24 mouse cellular contexts compared by ENCODE assay signal in the genomic region with DNA sequence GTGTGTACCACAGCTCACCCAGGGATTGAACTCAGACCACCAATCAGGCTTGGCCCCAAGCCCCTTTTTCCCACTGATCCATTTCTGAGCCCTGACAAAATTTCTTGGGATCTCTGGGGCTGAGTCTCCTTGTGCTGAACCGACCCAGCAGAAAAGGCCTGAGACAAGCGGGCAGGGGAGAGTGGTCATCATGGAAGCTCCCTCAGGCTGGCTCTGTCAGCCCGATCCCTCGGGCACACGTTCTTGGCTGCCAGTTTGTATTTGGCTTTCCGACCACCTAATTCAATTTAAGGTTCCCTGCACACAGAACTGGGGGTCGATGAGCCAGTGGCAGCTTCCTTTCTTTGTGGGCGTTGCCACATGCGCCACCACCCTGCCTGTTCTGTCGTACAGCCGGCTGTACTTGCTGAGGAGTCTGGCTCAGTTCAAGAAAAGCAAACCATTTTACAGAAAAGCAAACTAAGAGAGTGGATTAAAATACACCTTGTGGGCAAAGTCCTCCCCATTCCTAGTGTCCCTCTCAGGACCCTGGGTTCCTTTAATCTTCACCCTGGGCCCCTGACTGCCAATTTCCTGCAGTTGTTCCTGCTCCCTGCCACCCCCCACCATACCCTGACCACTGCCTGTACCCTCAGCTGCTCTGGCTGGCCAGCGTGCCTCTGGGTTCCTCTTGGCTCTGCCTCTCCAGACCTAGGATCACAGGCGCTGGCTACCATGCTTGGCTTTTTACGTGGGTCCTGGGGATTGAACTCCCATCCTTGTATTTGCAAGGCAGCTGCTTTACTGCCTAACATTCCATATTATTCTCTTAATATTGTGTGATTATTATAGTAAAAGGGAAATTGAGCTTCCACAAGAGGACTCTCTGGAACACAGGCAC. TPM values are rescaled to one million over a fixed set of nuclear protein-coding genes. Genes with fewer than 3 reads are reported as not detected.
DNase-seq lines count a peak whose midpoint lies in the region; ATAC-seq and TF ChIP-seq lines count a peak whose summit lies in the region.
"Had no signal": no experiment of that assay in that cellular context is flagged by ENCODE, and none has a peak within 500 bp of the region (broad histone marks: within the 10 kb centered on the region; RNA-seq: fewer than 3 reads in every experiment).

No protein-coding gene starts in this region.

- H3K4me2 ChIP-seq in hindbrain, embryonic 12.5 days (replicated peaks): no peak overlapping the region
- no peak overlapping the region for H3K4me2 ChIP-seq in midbrain, embryonic 15.5 days
- H3K4me2 ChIP-seq: hindbrain, embryonic 13.5 days; neural tube, embryonic 12.5 days had no signal

- no peaks in the 10 kb centered on the region for H3K27me3 ChIP-seq in hindbrain, embryonic 10.5 days (ENCODE audit: insufficient read depth, poor library complexity, severe bottlenecking)
- H3K27me3 ChIP-seq in hindbrain, embryonic 12.5 days: no peaks in the 10 kb centered on the region
- no peaks in the 10 kb centered on the region for H3K27me3 ChIP-seq in midbrain, embryonic 10.5 days (ENCODE audit: low read depth, poor library complexity, severe bottlenecking)
- H3K27me3 ChIP-seq in midbrain, embryonic 15.5 days (replicated peaks): no peaks in the 10 kb centered on the region
- H3K27me3 ChIP-seq in embryonic facial prominence, embryonic 10.5 days (replicated peaks; ENCODE audit: low read depth, poor library complexity, severe bottlenecking): no peaks in the 10 kb centered on the region
- H3K27me3 ChIP-seq: hindbrain, embryonic 13.5 days; neural tube, embryonic 12.5 days had no signal

- peak overlapping the region; percentile 6; the same call in 1 of the 2 replicates for H3K27ac ChIP-seq in hindbrain, embryonic 10.5 days
- H3K27ac ChIP-seq in hindbrain, embryonic 12.5 days: no peak overlapping the region
- H3K27ac ChIP-seq in midbrain, embryonic 10.5 days (replicated peaks): peak overlapping the region; percentile 70
- no peak overlapping the region for H3K27ac ChIP-seq in midbrain, embryonic 15.5 days
- peak overlapping the region; percentile 44 for H3K27ac ChIP-seq in embryonic facial prominence, embryonic 10.5 days (replicated peaks)
- peak overlapping the region; percentile 77 for H3K27ac ChIP-seq in layer of hippocampus, adult 2 months
- H3K27ac ChIP-seq: kidney, postnatal 0 days; neural tube, embryonic 12.5 days had no signal

- H3K36me3 ChIP-seq in hindbrain, embryonic 10.5 days: peaks cover 41% of the 10 kb centered on the region
- peaks cover 25% of the 10 kb centered on the region for H3K36me3 ChIP-seq in hindbrain, embryonic 12.5 days
- H3K36me3 ChIP-seq in midbrain, embryonic 10.5 days: peaks cover 40% of the 10 kb centered on the region
- peaks cover 8% of the 10 kb centered on the region for H3K36me3 ChIP-seq in midbrain, embryonic 15.5 days (replicated peaks)
- peaks cover 37% of the 10 kb centered on the region for H3K36me3 ChIP-seq in embryonic facial prominence, embryonic 10.5 days (replicated peaks)

- no peak for TF ChIP-seq CTCF in layer of hippocampus, adult 2 months (conservative IDR thresholded peaks at IDR 0.05)

- peaks cover 24% of the 10 kb centered on the region for H3K4me1 ChIP-seq in hindbrain, embryonic 10.5 days (replicated peaks)
- peaks cover 13% of the 10 kb centered on the region for H3K4me1 ChIP-seq in hindbrain, embryonic 12.5 days
- peaks cover 16% of the 10 kb centered on the region for H3K4me1 ChIP-seq in midbrain, embryonic 10.5 days
- H3K4me1 ChIP-seq in midbrain, embryonic 15.5 days: no peaks in the 10 kb centered on the region
- H3K4me1 ChIP-seq in embryonic facial prominence, embryonic 10.5 days: peaks cover 16% of the 10 kb centered on the region

- no peak for ATAC-seq in hindbrain, embryonic 12.5 days (ENCODE audit: low FRiP score)
- no peak for ATAC-seq in midbrain, embryonic 15.5 days (replicated peaks)
- no peak for ATAC-seq in granulocyte monocyte progenitor cell, adult 5-6 weeks (replicated peaks; ENCODE audit: poor library complexity, severe bottlenecking)
- ATAC-seq: forebrain, embryonic 14.5 days; lung, postnatal 0 days had no signal

- no peak for DNase-seq in hindbrain, embryonic 10.5 days (ENCODE audit: low spot score)
- no peak for DNase-seq in midbrain, embryonic 10.5 days (ENCODE audit: low spot score)
- no peak for DNase-seq in embryonic facial prominence, embryonic 10.5 days (ENCODE audit: low spot score)
- DNase-seq in layer of hippocampus, adult 2 months (ENCODE audit: low spot score in 2 of 2): peak; percentile 38 to 50
- DNase-seq: adrenal gland, postnatal 25 days; B cell, adult 2 months; cerebellum, adult 18-20 months; cerebellum, postnatal 36 days; gastrocnemius, postnatal 25 days; liver; thymus, postnatal 36 days had no signal

- no peak overlapping the region for H3K4me3 ChIP-seq in hindbrain, embryonic 10.5 days
- no peak overlapping the region for H3K4me3 ChIP-seq in hindbrain, embryonic 12.5 days
- H3K4me3 ChIP-seq in midbrain, embryonic 10.5 days: no peak overlapping the region
- H3K4me3 ChIP-seq in midbrain, embryonic 15.5 days: no peak overlapping the region
- H3K4me3 ChIP-seq in embryonic facial prominence, embryonic 10.5 days: no peak overlapping the region
- H3K4me3 ChIP-seq in layer of hippocampus, adult 2 months: no peak overlapping the region
- H3K4me3 ChIP-seq: hindbrain, embryonic 13.5 days; neural tube, embryonic 12.5 days had no signal

- no peaks in the 10 kb centered on the region for H3K9me3 ChIP-seq in hindbrain, embryonic 10.5 days
- no peaks in the 10 kb centered on the region for H3K9me3 ChIP-seq in hindbrain, embryonic 12.5 days (replicated peaks)
- no peaks in the 10 kb centered on the region for H3K9me3 ChIP-seq in midbrain, embryonic 10.5 days (replicated peaks)
- no peaks in the 10 kb centered on the region for H3K9me3 ChIP-seq in midbrain, embryonic 15.5 days
- no peaks in the 10 kb centered on the region for H3K9me3 ChIP-seq in embryonic facial prominence, embryonic 10.5 days
- H3K9me3 ChIP-seq: hindbrain, embryonic 13.5 days; neural tube, embryonic 12.5 days had no signal

- 70% methylated on average over 14 of the region's 14 CpGs for WGBS in hindbrain, embryonic 10.5 days
- 61% methylated on average over 14 of the region's 14 CpGs for WGBS in hindbrain, embryonic 12.5 days
- 68% methylated on average over 14 of the region's 14 CpGs for WGBS in midbrain, embryonic 10.5 days
- 58% methylated on average over 14 of the region's 14 CpGs for WGBS in midbrain, embryonic 15.5 days
- 67% methylated on average over 14 of the region's 14 CpGs for WGBS in embryonic facial prominence, embryonic 10.5 days

- no peak overlapping the region for H3K9ac ChIP-seq in hindbrain, embryonic 12.5 days
- no peak overlapping the region for H3K9ac ChIP-seq in midbrain, embryonic 15.5 days
- H3K9ac ChIP-seq: hindbrain, embryonic 13.5 days; neural tube, embryonic 12.5 days had no signal

RNA-seq across cellular contexts. Expression of a gene that starts 8.9 kb away (rescaled TPM):
- not detected in 2 replicates for polyA plus RNA-seq in hindbrain, embryonic 10.5 days (2016; fragmentation: Nextera tagmentation; extraction: Ambion mirVana)
- polyA plus RNA-seq in hindbrain, embryonic 12.5 days (2016; fragmentation: Nextera tagmentation; extraction: Ambion mirVana): not detected in 2 replicates
- not detected in 2 replicates for polyA plus RNA-seq in midbrain, embryonic 10.5 days (2016; fragmentation: Nextera tagmentation; extraction: Ambion mirVana)
- 0.36 and 0.43 TPM in 2 replicates for polyA plus RNA-seq in midbrain, embryonic 15.5 days (2015; fragmentation: Nextera tagmentation; extraction: Ambion mirVana)
- not detected in 2 replicates for polyA plus RNA-seq in embryonic facial prominence, embryonic 10.5 days (2016; fragmentation: Nextera tagmentation; extraction: Ambion mirVana)
- not detected for total RNA-seq in layer of hippocampus, adult 2 months (2021)
- not detected in 2 replicates for total RNA-seq in granulocyte monocyte progenitor cell, adult 5-6 weeks (2014; fragmentation: Nextera tagmentation)
- not detected in 2 replicates for total RNA-seq in granulocyte monocyte progenitor cell, adult 5-6 weeks (2017)
- total RNA-seq: gastrocnemius, postnatal 25 days; layer of hippocampus, postnatal 14 days; left cerebral cortex, postnatal 14 days had no signal
- polyA plus RNA-seq: forebrain, embryonic 14.5 days; hindbrain, embryonic 13.5 days; lung, postnatal 0 days; neural tube, embryonic 12.5 days had no signal

RNA-seq across cellular contexts. Expression of a gene that starts 23.6 kb away (rescaled TPM):
- polyA plus RNA-seq in hindbrain, embryonic 10.5 days (2016; fragmentation: Nextera tagmentation; extraction: Ambion mirVana): 25.5 and 27.0 TPM in 2 replicates
- polyA plus RNA-seq in hindbrain, embryonic 12.5 days (2016; fragmentation: Nextera tagmentation; extraction: Ambion mirVana): 23.6 and 25.6 TPM in 2 replicates
- polyA plus RNA-seq in midbrain, embryonic 10.5 days (2016; fragmentation: Nextera tagmentation; extraction: Ambion mirVana): 24.4 and 28.8 TPM in 2 replicates
- 20.7 and 21.4 TPM in 2 replicates for polyA plus RNA-seq in midbrain, embryonic 15.5 days (2015; fragmentation: Nextera tagmentation; extraction: Ambion mirVana)
- polyA plus RNA-seq in embryonic facial prominence, embryonic 10.5 days (2016; fragmentation: Nextera tagmentation; extraction: Ambion mirVana): 21.2 and 23.1 TPM in 2 replicates
- total RNA-seq in layer of hippocampus, adult 2 months (2021): 10 to 100 TPM; 25.2 to 25.6 TPM
- 11.5 and 12.8 TPM in 2 replicates for total RNA-seq in granulocyte monocyte progenitor cell, adult 5-6 weeks (2014; fragmentation: Nextera tagmentation)
- total RNA-seq in granulocyte monocyte progenitor cell, adult 5-6 weeks (2017): 8.7 and 11.1 TPM in 2 replicates

RNA-seq across cellular contexts. Expression of a gene that starts 26.3 kb away (rescaled TPM):
- 4.5 and 5.5 TPM in 2 replicates for polyA plus RNA-seq in hindbrain, embryonic 10.5 days (2016; fragmentation: Nextera tagmentation; extraction: Ambion mirVana)
- polyA plus RNA-seq in hindbrain, embryonic 12.5 days (2016; fragmentation: Nextera tagmentation; extraction: Ambion mirVana): 6.3 and 7.2 TPM in 2 replicates
- polyA plus RNA-seq in midbrain, embryonic 10.5 days (2016; fragmentation: Nextera tagmentation; extraction: Ambion mirVana): 4.4 and 5.3 TPM in 2 replicates
- 6.5 and 6.6 TPM in 2 replicates for polyA plus RNA-seq in midbrain, embryonic 15.5 days (2015; fragmentation: Nextera tagmentation; extraction: Ambion mirVana)
- polyA plus RNA-seq in embryonic facial prominence, embryonic 10.5 days (2016; fragmentation: Nextera tagmentation; extraction: Ambion mirVana): 4.0 and 4.8 TPM in 2 replicates
- total RNA-seq in layer of hippocampus, adult 2 months (2021): 10 to 100 TPM; 45.3 to 45.4 TPM
- total RNA-seq in granulocyte monocyte progenitor cell, adult 5-6 weeks (2014; fragmentation: Nextera tagmentation): 6.9 and 10.2 TPM in 2 replicates
- 4.3 and 9.2 TPM in 2 replicates for total RNA-seq in granulocyte monocyte progenitor cell, adult 5-6 weeks (2017)

RNA-seq across cellular contexts. Expression of a gene that starts 29.1 kb away (rescaled TPM):
- polyA plus RNA-seq in hindbrain, embryonic 10.5 days (2016; fragmentation: Nextera tagmentation; extraction: Ambion mirVana): not detected in 2 replicates
- not detected in 2 replicates for polyA plus RNA-seq in hindbrain, embryonic 12.5 days (2016; fragmentation: Nextera tagmentation; extraction: Ambion mirVana)
- polyA plus RNA-seq in midbrain, embryonic 10.5 days (2016; fragmentation: Nextera tagmentation; extraction: Ambion mirVana): not detected in 2 replicates
- not detected in 2 replicates for polyA plus RNA-seq in midbrain, embryonic 15.5 days (2015; fragmentation: Nextera tagmentation; extraction: Ambion mirVana)
- not detected in 2 replicates for polyA plus RNA-seq in embryonic facial prominence, embryonic 10.5 days (2016; fragmentation: Nextera tagmentation; extraction: Ambion mirVana)
- not detected for total RNA-seq in layer of hippocampus, adult 2 months (2021)
- not detected in 2 replicates for total RNA-seq in granulocyte monocyte progenitor cell, adult 5-6 weeks (2014; fragmentation: Nextera tagmentation)
- total RNA-seq in granulocyte monocyte progenitor cell, adult 5-6 weeks (2017): not detected in 2 replicates
- total RNA-seq: adrenal gland, postnatal 25 days; gastrocnemius, postnatal 25 days; layer of hippocampus, postnatal 14 days; left cerebral cortex, postnatal 14 days had no signal
- polyA plus RNA-seq: forebrain, embryonic 14.5 days; heart, embryonic 16.5 days; hindbrain, embryonic 13.5 days; intestine, embryonic 14.5 days; kidney, postnatal 0 days; liver, embryonic 16.5 days; lung, postnatal 0 days; neural tube, embryonic 12.5 days had no signal

RNA-seq across cellular contexts. Expression of a gene that starts 57.7 kb away (rescaled TPM):
- polyA plus RNA-seq in hindbrain, embryonic 10.5 days (2016; fragmentation: Nextera tagmentation; extraction: Ambion mirVana): 51.4 and 61.3 TPM in 2 replicates
- polyA plus RNA-seq in hindbrain, embryonic 12.5 days (2016; fragmentation: Nextera tagmentation; extraction: Ambion mirVana): 79.7 and 83.8 TPM in 2 replicates
- polyA plus RNA-seq in midbrain, embryonic 10.5 days (2016; fragmentation: Nextera tagmentation; extraction: Ambion mirVana): 50.1 and 69.2 TPM in 2 replicates
- polyA plus RNA-seq in midbrain, embryonic 15.5 days (2015; fragmentation: Nextera tagmentation; extraction: Ambion mirVana): 71.5 and 82.6 TPM in 2 replicates
- polyA plus RNA-seq in embryonic facial prominence, embryonic 10.5 days (2016; fragmentation: Nextera tagmentation; extraction: Ambion mirVana): 40.7 and 41.8 TPM in 2 replicates
- 100 to 1,000 TPM; 139 to 140 TPM for total RNA-seq in layer of hippocampus, adult 2 months (2021)
- 50.2 and 58.8 TPM in 2 replicates for total RNA-seq in granulocyte monocyte progenitor cell, adult 5-6 weeks (2014; fragmentation: Nextera tagmentation)
- total RNA-seq in granulocyte monocyte progenitor cell, adult 5-6 weeks (2017): 53.7 and 72.7 TPM in 2 replicates

Comparison
In these comparisons a context has a peak if more than half of its experiments do, and no peak if none do; other contexts are left out.
1. H3K27ac ChIP-seq: peak in hindbrain, embryonic 10.5 days (single experiment), midbrain, embryonic 10.5 days (single experiment), embryonic facial prominence, embryonic 10.5 days (single experiment) and layer of hippocampus, adult 2 months (single experiment); none in hindbrain, embryonic 12.5 days (single experiment) and midbrain, embryonic 15.5 days (single experiment).
2. DNase-seq: peak in layer of hippocampus, adult 2 months (2 of 2); none in hindbrain, embryonic 10.5 days (single experiment), midbrain, embryonic 10.5 days (single experiment) and embryonic facial prominence, embryonic 10.5 days (single experiment).